Mouse (Mus musculus) cerebellum, adult (tissue): ENCODE measurements around the gene Camkk2.

ENCODE experiments used
- ATAC-seq: cut with Nextera tagmentation; 2 replicates; pipeline ENCODE4 v1.9.2; 2017; ENCODE audit warnings: mild to moderate bottlenecking, moderate library complexity, mixed read lengths; ENCODE audit not compliant: insufficient number of reproducible peaks, low FRiP score, low TSS enrichment

The Camkk2 gene

GRCm38 (mm10) chr5:122783726-122784406, 4.7 kb upstream of the Camkk2 start:
- no peak for ATAC-seq

GRCm38 (mm10) chr5:122782066-122782465, 2.9 kb upstream of the Camkk2 start:
- ATAC-seq = no peak

- no peak for ATAC-seq
Measured at GRCm38 (mm10) chr5:122780791-122781432, 1.7 kb upstream of the Camkk2 start.

- ATAC-seq = peak; percentile 21; the same call in 1 of the 2 replicates
Measured at GRCm38 (mm10) chr5:122778231-122779226, 680 bp downstream of the Camkk2 start.

- ATAC-seq = no peak
Measured at GRCm38 (mm10) chr5:122777322-122777721, 1.9 kb downstream of the Camkk2 start.

GRCm38 (mm10) chr5:122775646-122776286, 3.4 kb downstream of the Camkk2 start:
- no peak for ATAC-seq

- no peak for ATAC-seq
Measured at GRCm38 (mm10) chr5:122774743-122775611, 4.2 kb downstream of the Camkk2 start.

- no peak for ATAC-seq
Measured at GRCm38 (mm10) chr5:122773756-122774155, 5.5 kb downstream of the Camkk2 start.

GRCm38 (mm10) chr5:122771428-122771827, 7.8 kb downstream of the Camkk2 start:
- ATAC-seq = 0 out of 2 replicates have a peak, but pooled peaks have one; percentile 0

- ATAC-seq = peak; percentile 78
Measured at GRCm38 (mm10) chr5:122770806-122771261, 8.4 kb downstream of the Camkk2 start.

GRCm38 (mm10) chr5:122770304-122770703, 8.9 kb downstream of the Camkk2 start:
- ATAC-seq = peak; percentile 32; the same call in 1 of the 2 replicates

GRCm38 (mm10) chr5:122769101-122769568, 10.1 kb downstream of the Camkk2 start:
- ATAC-seq = no peak

- ATAC-seq = no peak
Measured at GRCm38 (mm10) chr5:122767283-122767682, 11.9 kb downstream of the Camkk2 start.

- peak; percentile 51; the same call in 1 of the 2 replicates for ATAC-seq
Measured at GRCm38 (mm10) chr5:122764032-122764464, 15.2 kb downstream of the Camkk2 start.

- ATAC-seq = peak; percentile 23; the same call in 1 of the 2 replicates
Measured at GRCm38 (mm10) chr5:122763271-122764031, 15.8 kb downstream of the Camkk2 start.

- peak; percentile 56; the same call in 1 of the 2 replicates for ATAC-seq
Measured at GRCm38 (mm10) chr5:122756680-122757079, 22.5 kb downstream of the Camkk2 start.

- ATAC-seq = no peak
Measured at GRCm38 (mm10) chr5:122756144-122756543, 23.1 kb downstream of the Camkk2 start.

GRCm38 (mm10) chr5:122755620-122756019, 23.6 kb downstream of the Camkk2 start:
- ATAC-seq = no peak
